Mouse (Mus musculus): ENCODE results near the gene B4galt1. TPM values are rescaled to one million over a fixed set of nuclear protein-coding genes. Genes with fewer than 3 reads are reported as not detected.
A peak's percentile ranks its signal among the peaks of the same experiment; 100 is the strongest.

Gene B4galt1
- 40.0 and 40.7 TPM in 2 replicates for polyA plus RNA-seq (2011; ENCODE audit: insufficient read depth, insufficient read length, low read depth, missing spikeins)

DNA sequence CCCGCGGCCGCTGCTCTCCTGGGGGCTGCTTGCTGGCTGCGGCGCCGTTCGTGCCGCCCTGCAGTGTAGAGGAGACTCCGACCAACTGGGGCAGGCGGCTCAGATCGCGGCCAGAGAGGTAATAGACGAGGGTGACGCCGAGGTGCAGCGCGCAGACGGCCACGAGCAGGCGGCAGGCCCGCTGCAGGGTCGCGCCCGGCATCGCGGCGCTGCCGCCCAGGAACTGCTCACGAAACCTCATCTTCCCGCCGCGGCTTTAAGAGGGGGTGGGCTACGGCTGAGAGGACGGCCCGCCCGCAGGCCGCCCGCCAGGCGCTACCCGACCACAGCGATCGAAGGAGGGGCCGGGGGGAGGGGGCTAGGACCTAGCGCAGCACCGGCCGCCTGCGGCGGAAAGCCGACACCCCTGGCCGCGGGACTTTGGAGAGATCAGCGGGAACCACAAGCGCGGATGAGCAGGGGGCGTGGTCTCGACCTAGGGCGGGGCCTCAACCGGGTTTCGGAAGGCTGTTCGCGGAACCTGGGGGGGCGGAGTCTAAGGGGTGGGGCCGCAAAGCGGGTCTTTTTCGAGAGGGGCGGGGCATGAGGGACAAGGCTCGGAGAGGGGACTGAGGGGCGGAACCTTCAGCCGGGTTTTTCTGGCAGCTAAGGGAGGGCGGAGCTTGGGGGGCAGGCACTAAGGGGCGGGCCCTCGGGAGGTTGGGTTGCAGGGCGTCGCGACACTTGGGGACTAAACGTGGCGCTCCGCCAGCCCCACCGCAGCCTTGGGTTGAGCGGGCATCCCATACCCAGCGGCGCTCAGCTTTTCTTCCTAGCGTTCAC lies at the start of gene B4galt1:
Gene B4galt1 (minus strand): TSS at position 441 of the 822 bp plus-strand sequence.
- Histone ChIP-seq H3K27me3 (ENCODE audit: control insufficient read depth, insufficient read depth, low read length, poor library complexity, severe bottlenecking) (no peaks in the 10 kb centered on the region), H3K9ac (ENCODE audit: low read depth, poor library complexity, severe bottlenecking) (peak within 1 kb of the TSS; percentile 88), H3K9me3 (replicated peaks; ENCODE audit: control insufficient read depth, insufficient read depth, low read length, poor library complexity, severe bottlenecking) (no peaks in the 10 kb centered on the region), H3K36me3 (ENCODE audit: control insufficient read depth, insufficient read depth, low read length, poor library complexity, severe bottlenecking) (no peaks in the 10 kb centered on the region), H3K4me3 (ENCODE audit: low read depth, low read length) (peak within 1 kb of the TSS; percentile 86), H3K4me1 (ENCODE audit: control insufficient read depth, insufficient read depth, low read length) (peaks cover 2% of the 10 kb centered on the region), H3K27ac (ENCODE audit: insufficient read depth, low read length) (peak within 1 kb of the TSS; percentile 12)
- TF ChIP-seq POLR2A (IDR thresholded peaks at IDR 0.05; ENCODE audit: insufficient read depth, low read length) (peak; percentile 91), EP300 (IDR thresholded peaks at IDR 0.05; ENCODE audit: insufficient read depth, low read depth, low read length) (0 out of 2 replicates have a peak, but pooled peaks have one; percentile 1), CTCF (IDR thresholded peaks at IDR 0.05; ENCODE audit: low read depth, low read length) (no peak)

- peaks cover 1% of the 10 kb centered on the region for H3K4me1 ChIP-seq (ENCODE audit: control insufficient read depth, insufficient read depth, low read length)
- no peak overlapping the region for H3K4me3 ChIP-seq (ENCODE audit: low read depth, low read length)
- peaks cover 5% of the 10 kb centered on the region; the same call in 1 of the 2 replicates for H3K9me3 ChIP-seq (replicated peaks; ENCODE audit: control insufficient read depth, insufficient read depth, low read length, poor library complexity, severe bottlenecking)
- no peak for TF ChIP-seq EP300 (IDR thresholded peaks at IDR 0.05; ENCODE audit: insufficient read depth, low read depth, low read length)
- no peak for TF ChIP-seq POLR2A (IDR thresholded peaks at IDR 0.05; ENCODE audit: insufficient read depth, low read length)
- TF ChIP-seq CTCF (IDR thresholded peaks at IDR 0.05; ENCODE audit: low read depth, low read length) = no peak
- H3K36me3 ChIP-seq (ENCODE audit: control insufficient read depth, insufficient read depth, low read length, poor library complexity, severe bottlenecking) = no peaks in the 10 kb centered on the region
- no peaks in the 10 kb centered on the region for H3K27me3 ChIP-seq (ENCODE audit: control insufficient read depth, insufficient read depth, low read length, poor library complexity, severe bottlenecking)
- H3K9ac ChIP-seq (ENCODE audit: low read depth, poor library complexity, severe bottlenecking) = no peak overlapping the region
- no peak overlapping the region for H3K27ac ChIP-seq (ENCODE audit: insufficient read depth, low read length)
Observed at GRCm38 (mm10) chr4:40900612-40901011, 46.8 kb upstream of the B4galt1 start.

DNA sequence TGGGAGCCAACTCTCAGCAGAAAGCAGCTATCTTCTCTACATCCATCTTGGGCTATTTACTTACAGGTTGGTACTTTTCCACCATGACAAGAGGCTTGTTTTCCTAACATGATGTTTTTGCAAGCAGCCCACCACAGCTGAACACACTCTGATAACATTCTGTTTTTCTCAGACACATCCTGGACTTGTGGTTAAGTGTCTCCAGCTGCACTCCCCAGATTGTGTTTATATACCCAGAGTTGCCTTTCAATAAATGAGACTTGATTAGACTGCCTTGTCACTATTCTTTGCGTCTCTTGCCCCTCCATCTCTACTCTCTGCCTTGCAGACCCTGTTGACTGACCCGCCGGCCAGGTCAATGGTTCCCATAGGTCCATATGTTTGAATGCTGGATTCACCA lies 46.3 kb upstream of the B4galt1 start:
- no peaks in the 10 kb centered on the region for H3K36me3 ChIP-seq (ENCODE audit: control insufficient read depth, insufficient read depth, low read length, poor library complexity, severe bottlenecking)
- no peaks in the 10 kb centered on the region for H3K27me3 ChIP-seq (ENCODE audit: control insufficient read depth, insufficient read depth, low read length, poor library complexity, severe bottlenecking)
- peaks cover 5% of the 10 kb centered on the region; the same call in 1 of the 2 replicates for H3K9me3 ChIP-seq (replicated peaks; ENCODE audit: control insufficient read depth, insufficient read depth, low read length, poor library complexity, severe bottlenecking)
- H3K4me3 ChIP-seq (ENCODE audit: low read depth, low read length) = no peak overlapping the region
- H3K4me1 ChIP-seq (ENCODE audit: control insufficient read depth, insufficient read depth, low read length) = peaks cover 1% of the 10 kb centered on the region
- H3K27ac ChIP-seq (ENCODE audit: insufficient read depth, low read length) = 0 out of 2 replicates have a peak overlapping the region, but pooled peaks have one; percentile 65
- H3K9ac ChIP-seq (ENCODE audit: low read depth, poor library complexity, severe bottlenecking) = no peak overlapping the region
- no peak for TF ChIP-seq EP300 (IDR thresholded peaks at IDR 0.05; ENCODE audit: insufficient read depth, low read depth, low read length)
- TF ChIP-seq CTCF (IDR thresholded peaks at IDR 0.05; ENCODE audit: low read depth, low read length) = no peak
- no peak for TF ChIP-seq POLR2A (IDR thresholded peaks at IDR 0.05; ENCODE audit: insufficient read depth, low read length)

DNA sequence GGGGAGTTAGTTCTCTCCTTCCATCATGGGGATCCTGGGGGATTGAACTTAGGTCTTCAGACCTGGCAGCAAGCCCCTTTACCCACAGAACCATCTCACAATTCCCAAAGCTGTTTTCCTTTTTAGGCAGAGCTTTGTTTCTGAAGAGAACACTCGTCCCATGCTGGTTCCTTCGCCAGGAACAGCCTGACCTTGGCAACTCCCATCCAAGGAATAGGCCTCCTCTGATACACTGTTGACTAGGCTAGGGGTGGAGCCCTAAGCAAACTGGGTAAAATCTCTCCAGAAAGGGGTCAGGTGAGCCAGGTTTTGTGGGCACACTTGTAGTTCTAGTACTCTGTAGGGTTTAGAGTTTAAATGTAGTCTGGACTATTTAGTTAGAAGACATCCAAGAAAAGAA lies 45.5 kb upstream of the B4galt1 start:
- no peaks in the 10 kb centered on the region for H3K36me3 ChIP-seq (ENCODE audit: control insufficient read depth, insufficient read depth, low read length, poor library complexity, severe bottlenecking)
- H3K27ac ChIP-seq (ENCODE audit: insufficient read depth, low read length) = peak overlapping the region; percentile 65
- TF ChIP-seq POLR2A (IDR thresholded peaks at IDR 0.05; ENCODE audit: insufficient read depth, low read length) (no peak), EP300 (IDR thresholded peaks at IDR 0.05; ENCODE audit: insufficient read depth, low read depth, low read length) (no peak), CTCF (IDR thresholded peaks at IDR 0.05; ENCODE audit: low read depth, low read length) (no peak)
- H3K9ac ChIP-seq (ENCODE audit: low read depth, poor library complexity, severe bottlenecking) = no peak overlapping the region
- H3K4me1 ChIP-seq (ENCODE audit: control insufficient read depth, insufficient read depth, low read length) = peaks cover 1% of the 10 kb centered on the region
- no peak overlapping the region for H3K4me3 ChIP-seq (ENCODE audit: low read depth, low read length)
- H3K9me3 ChIP-seq (replicated peaks; ENCODE audit: control insufficient read depth, insufficient read depth, low read length, poor library complexity, severe bottlenecking) = peaks cover 5% of the 10 kb centered on the region; the same call in 1 of the 2 replicates
- H3K27me3 ChIP-seq (ENCODE audit: control insufficient read depth, insufficient read depth, low read length, poor library complexity, severe bottlenecking) = no peaks in the 10 kb centered on the region

GRCm38 (mm10) chr4:40898476-40899044 lies 44.8 kb upstream of the B4galt1 start:
- H3K9me3 ChIP-seq (replicated peaks; ENCODE audit: control insufficient read depth, insufficient read depth, low read length, poor library complexity, severe bottlenecking) = peaks cover 5% of the 10 kb centered on the region; the same call in 1 of the 2 replicates
- peaks cover 1% of the 10 kb centered on the region for H3K4me1 ChIP-seq (ENCODE audit: control insufficient read depth, insufficient read depth, low read length)
- H3K4me3 ChIP-seq (ENCODE audit: low read depth, low read length) = no peak overlapping the region
- TF ChIP-seq POLR2A (IDR thresholded peaks at IDR 0.05; ENCODE audit: insufficient read depth, low read length) (no peak), EP300 (IDR thresholded peaks at IDR 0.05; ENCODE audit: insufficient read depth, low read depth, low read length) (peak; percentile 88), CTCF (IDR thresholded peaks at IDR 0.05; ENCODE audit: low read depth, low read length) (no peak)
- peak overlapping the region; percentile 85 for H3K27ac ChIP-seq (ENCODE audit: insufficient read depth, low read length)
- H3K36me3 ChIP-seq (ENCODE audit: control insufficient read depth, insufficient read depth, low read length, poor library complexity, severe bottlenecking) = no peaks in the 10 kb centered on the region
- H3K27me3 ChIP-seq (ENCODE audit: control insufficient read depth, insufficient read depth, low read length, poor library complexity, severe bottlenecking) = no peaks in the 10 kb centered on the region
- H3K9ac ChIP-seq (ENCODE audit: low read depth, poor library complexity, severe bottlenecking) = no peak overlapping the region

All from ES-Bruce4 (cell line).